Mouse (Mus musculus) MEL (cell line): ENCODE results near the gene Pakap.

ENCODE experiments used
- CTCF ChIP-seq, 3 experiments: IDR thresholded peaks in 2 of 3; conservative IDR thresholded peaks in 1 of 3; 2 replicates each; pipeline ENCODE4 v1.5.1; 2011 to 2012; ENCODE audit warnings: low read length in 3 of 3, low read depth in 2 of 3, mild to moderate bottlenecking in 2 of 3, improper control_type of control experiment in 1 of 3, inconsistent platforms in 1 of 3, mixed read lengths in 1 of 3, moderate library complexity in 1 of 3; ENCODE audit not compliant: control insufficient read depth in 1 of 3, insufficient read depth in 1 of 3, poor library complexity in 1 of 3, severe bottlenecking in 1 of 3
- EP300 ChIP-seq, 2 experiments: IDR thresholded peaks; 2 replicates each; pipeline ENCODE4 v1.6.1; 2011; ENCODE audit warnings: improper control_type of control experiment in 2 of 2, low read length in 2 of 2, low read depth in 1 of 2, mild to moderate bottlenecking in 1 of 2

DNA sequence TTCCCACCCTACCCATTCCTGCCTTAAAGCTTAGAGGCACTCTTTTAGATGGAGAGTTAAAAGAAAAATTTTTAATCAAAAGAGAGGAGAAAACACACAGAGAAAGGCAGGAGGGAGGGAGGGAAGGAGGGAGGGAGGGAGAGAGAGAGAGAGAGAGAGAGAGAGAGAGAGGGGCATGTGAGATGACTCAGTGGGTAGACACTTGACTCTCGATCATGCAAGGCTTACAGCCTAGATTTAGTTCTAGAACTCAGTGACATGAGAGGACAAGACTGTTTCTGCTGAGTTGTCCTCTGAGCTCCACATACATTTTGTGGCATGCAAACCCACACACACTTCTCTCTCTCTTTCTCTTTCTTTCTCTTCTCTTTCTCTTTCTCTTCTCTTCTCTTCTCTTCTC is 8.5 kb upstream of the Pakap start:
- TF ChIP-seq EP300 (IDR thresholded peaks at IDR 0.05; ENCODE audit: low read depth in 1 of 2, low read length in 2 of 2) (no peak), CTCF (IDR thresholded peaks at IDR 0.05 in 2 of 3, conservative IDR thresholded peaks at IDR 0.05 in 1 of 3; ENCODE audit: control insufficient read depth in 1 of 3, insufficient read depth in 1 of 3, low read depth in 2 of 3, low read length in 3 of 3, poor library complexity in 1 of 3, severe bottlenecking in 1 of 3) (no peak)
